Mouse (Mus musculus): ENCODE data around the gene Prl6a1.

The Prl6a1 gene

GRCm38 (mm10) chr13:27312334-27313225 lies at the start of gene Prl6a1:
TSS of gene Prl6a1 (plus strand) at chr13:27312627.
- DNase-seq = no peak

GRCm38 (mm10) chr13:27334989-27335388 lies 22.6 kb downstream of the Prl6a1 start:
- no peak for DNase-seq

GRCm38 (mm10) chr13:27342733-27343275 lies 30.4 kb downstream of the Prl6a1 start:
- no peak for DNase-seq

GRCm38 (mm10) chr13:27345373-27345772 lies 32.9 kb downstream of the Prl6a1 start, which contains the start of gene Prl8a2:
TSS of gene Prl8a2 (plus strand) at chr13:27345673.
- DNase-seq = no peak

All from cerebellum, adult 11-12 months (tissue).